Mouse (Mus musculus): ENCODE data around the gene Pnn.
"Not testable (repeated sequence)": the region's sequence is repeated elsewhere in the genome, so short reads cannot be mapped to it uniquely, and the experiment has no call there.

The Pnn gene

GRCm38 (mm10) chr12:59066448-59067077 is at the start of gene Pnn:
Gene Pnn (plus strand): TSS chr12:59066884.
- DNase-seq (ENCODE audit: low spot score in 2 of 2) = peak; percentile 90 to 95

GRCm38 (mm10) chr12:59017970-59018369 is 48.7 kb upstream of the Pnn start:
- no peak for DNase-seq (ENCODE audit: low spot score in 2 of 2)

GRCm38 (mm10) chr12:59019891-59020290 is 46.8 kb upstream of the Pnn start:
- no peak for DNase-seq (ENCODE audit: low spot score in 2 of 2)

- DNase-seq (ENCODE audit: low spot score in 2 of 2) = no peak
Observed at GRCm38 (mm10) chr12:59021306-59021705, 45.4 kb upstream of the Pnn start.

GRCm38 (mm10) chr12:59032101-59032500 is 34.6 kb upstream of the Pnn start:
- DNase-seq (ENCODE audit: low spot score in 2 of 2) = no peak

GRCm38 (mm10) chr12:59039162-59039970 is 27.3 kb upstream of the Pnn start:
- no peak for DNase-seq (ENCODE audit: low spot score in 2 of 2)

- DNase-seq (ENCODE audit: low spot score in 2 of 2) = no peak
Observed at GRCm38 (mm10) chr12:59039971-59040844, 26.5 kb upstream of the Pnn start.

GRCm38 (mm10) chr12:59040851-59041250 is 25.8 kb upstream of the Pnn start:
- DNase-seq (ENCODE audit: low spot score in 2 of 2) = no peak

- DNase-seq (ENCODE audit: low spot score in 2 of 2) = no peak
Observed at GRCm38 (mm10) chr12:59052470-59052869, 14.2 kb upstream of the Pnn start.

- DNase-seq (ENCODE audit: low spot score in 2 of 2) = no peak
Observed at GRCm38 (mm10) chr12:59053166-59053565, 13.5 kb upstream of the Pnn start.

- no peak for DNase-seq (ENCODE audit: low spot score in 2 of 2)
Observed at GRCm38 (mm10) chr12:59053976-59054375, 12.7 kb upstream of the Pnn start.

- no peak for DNase-seq (ENCODE audit: low spot score in 2 of 2)
Observed at GRCm38 (mm10) chr12:59055196-59055850, 11.4 kb upstream of the Pnn start.

GRCm38 (mm10) chr12:59056222-59056621 is 10.5 kb upstream of the Pnn start:
- no peak for DNase-seq (ENCODE audit: low spot score in 2 of 2)

- not testable (repeated sequence) for DNase-seq (ENCODE audit: low spot score in 2 of 2)
Observed at GRCm38 (mm10) chr12:59058242-59058641, 8.4 kb upstream of the Pnn start.

- DNase-seq (ENCODE audit: low spot score in 2 of 2) = no peak
Observed at GRCm38 (mm10) chr12:59060322-59060721, 6.4 kb upstream of the Pnn start.

- peak; percentile 49 to 64 for DNase-seq (ENCODE audit: low spot score in 2 of 2)
Observed at GRCm38 (mm10) chr12:59060993-59061595, 5.6 kb upstream of the Pnn start, which contains the start of gene Trappc6b. Gene Trappc6b (minus strand): TSS chr12:59061472.

- DNase-seq (ENCODE audit: low spot score in 2 of 2) = no peak
Observed at GRCm38 (mm10) chr12:59064837-59065236, 1.8 kb upstream of the Pnn start.

GRCm38 (mm10) chr12:59065776-59066175 is 908 bp upstream of the Pnn start:
- DNase-seq (ENCODE audit: low spot score in 2 of 2) = no peak

- no peak for DNase-seq (ENCODE audit: low spot score in 2 of 2)
Observed at GRCm38 (mm10) chr12:59067095-59067494, 411 bp downstream of the Pnn start.

GRCm38 (mm10) chr12:59068791-59069190 is 2.1 kb downstream of the Pnn start:
- DNase-seq (ENCODE audit: low spot score in 2 of 2) = no peak

- no peak for DNase-seq (ENCODE audit: low spot score in 2 of 2)
Observed at GRCm38 (mm10) chr12:59072286-59072685, 5.6 kb downstream of the Pnn start.

Measured in frontal cortex, postnatal 25 days (tissue).